Mouse (Mus musculus): ENCODE results near the gene Pcp4l1. TPM values are rescaled to one million over a fixed set of nuclear protein-coding genes. Genes with fewer than 3 reads are reported as not detected.

The Pcp4l1 gene
- polyA plus RNA-seq, 3 experiments from 2014 or later: not detected

GRCm38 (mm10) chr1:171221281-171222193 lies 25.5 kb upstream of the Pcp4l1 start:
- no peak for ATAC-seq

GRCm38 (mm10) chr1:171220871-171221270 lies 24.8 kb upstream of the Pcp4l1 start:
- no peak for ATAC-seq

GRCm38 (mm10) chr1:171216241-171216955 lies 20.3 kb upstream of the Pcp4l1 start:
- ATAC-seq: no peak

- no peak for ATAC-seq
These were observed 17.9 kb upstream of the Pcp4l1 start, which contains the start of gene Nr1i3 for GRCm38 (mm10) chr1:171213801-171214496. Nr1i3 (plus strand) TSS chr1:171213970.

GRCm38 (mm10) chr1:171212854-171213253 lies 16.8 kb upstream of the Pcp4l1 start:
- ATAC-seq: no peak

- ATAC-seq: no peak
These were observed 13.3 kb upstream of the Pcp4l1 start for GRCm38 (mm10) chr1:171209409-171209808.

GRCm38 (mm10) chr1:171205704-171206493 lies 9.8 kb upstream of the Pcp4l1 start:
- ATAC-seq: no peak

- no peak for ATAC-seq
These were observed 8.2 kb upstream of the Pcp4l1 start for GRCm38 (mm10) chr1:171204249-171204644.

GRCm38 (mm10) chr1:171203471-171204248 lies 7.6 kb upstream of the Pcp4l1 start:
- no peak for ATAC-seq

GRCm38 (mm10) chr1:171200769-171201168 lies 4.7 kb upstream of the Pcp4l1 start:
- ATAC-seq: no peak

- ATAC-seq: no peak
These were observed 3.5 kb upstream of the Pcp4l1 start for GRCm38 (mm10) chr1:171199532-171199931.

GRCm38 (mm10) chr1:171195046-171195822 lies 834 bp downstream of the Pcp4l1 start:
- ATAC-seq: no peak

- ATAC-seq: no peak
These were observed 1.9 kb downstream of the Pcp4l1 start for GRCm38 (mm10) chr1:171193911-171194830.

- no peak for ATAC-seq
These were observed 2.8 kb downstream of the Pcp4l1 start for GRCm38 (mm10) chr1:171193093-171193840.

- no peak for ATAC-seq
These were observed 3.8 kb downstream of the Pcp4l1 start for GRCm38 (mm10) chr1:171192283-171192682.

- no peak for ATAC-seq
These were observed 5.2 kb downstream of the Pcp4l1 start for GRCm38 (mm10) chr1:171190832-171191231.

GRCm38 (mm10) chr1:171189476-171190114 lies 6.5 kb downstream of the Pcp4l1 start:
- ATAC-seq: no peak

GRCm38 (mm10) chr1:171189046-171189445 lies 7.0 kb downstream of the Pcp4l1 start:
- no peak for ATAC-seq
